Mouse (Mus musculus) heart, embryonic 10.5 days (tissue): ENCODE measurements at regions not wholly inside any gene's neighbourhood (a gene's known extent, or its start where the extent isn't known, plus 50 kb on each side); places are given as distances from the start of the nearest gene placed in this dataset.

ENCODE experiments used
- DNase-seq: peaks from one replicate; pipeline ENCODE4 v3.0.0-alpha.2; 2017; ENCODE audit warnings: low spot score
- H3K27ac ChIP-seq: fragments of 300-500 bp; sonication (generic); 2 replicates; pipeline ENCODE4 v1.5.1; 2016; ENCODE audit warnings: mild to moderate bottlenecking
- H3K27me3 ChIP-seq: fragments of 300-500 bp; sonication (generic); 2 replicates; pipeline ENCODE4 v1.6.1; 2016; ENCODE audit warnings: mild to moderate bottlenecking; ENCODE audit not compliant: poor library complexity, insufficient read depth, severe bottlenecking
- H3K36me3 ChIP-seq: fragments of 300-500 bp; sonication (generic); 2 replicates; pipeline ENCODE4 v1.6.1; 2016; ENCODE audit warnings: mild to moderate bottlenecking, moderate library complexity
- H3K4me1 ChIP-seq: fragments of 300-500 bp; sonication (generic); 2 replicates; pipeline ENCODE4 v1.6.1; 2016; ENCODE audit warnings: mild to moderate bottlenecking
- H3K4me3 ChIP-seq: fragments of 300-500 bp; sonication (generic); 2 replicates; pipeline ENCODE4 v1.5.1; 2016; ENCODE audit warnings: mild to moderate bottlenecking, moderate library complexity
- H3K9me3 ChIP-seq: fragments of 300-500 bp; sonication (generic); 2 replicates; pipeline ENCODE4 v1.6.1; 2016; ENCODE audit warnings: mild to moderate bottlenecking, moderate library complexity
- WGBS: fragments of 180-500 bp; shearing (Covaris S2); methylation state at CpG from one replicate; pipeline ENCODE4 v1.1.7; 2016; 5-methylcytosine and 5-hydroxymethylcytosine counted together

- no peak overlapping the region for H3K4me3 ChIP-seq
- H3K27me3 ChIP-seq = no peaks in the 10 kb centered on the region
- H3K36me3 ChIP-seq = no peaks in the 10 kb centered on the region
- H3K27ac ChIP-seq = peak overlapping the region; percentile 22; the same call in 1 of the 2 replicates
- peaks cover 15% of the 10 kb centered on the region for H3K4me1 ChIP-seq
- 10% methylated on average over 6 of the region's 6 CpGs for WGBS
- no peak for DNase-seq
- H3K9me3 ChIP-seq = no peaks in the 10 kb centered on the region
These were observed 86.8 kb downstream of the Cartpt start for GRCm38 (mm10) chr13:99814033-99814556.

GRCm38 (mm10) chr13:99794448-99794847 lies 106.4 kb downstream of the Cartpt start:
- no peaks in the 10 kb centered on the region for H3K36me3 ChIP-seq
- 59% methylated on average over 6 of the region's 6 CpGs for WGBS
- H3K9me3 ChIP-seq = no peaks in the 10 kb centered on the region
- no peak for DNase-seq
- H3K27ac ChIP-seq = peak overlapping the region; percentile 56; the same call in 1 of the 2 replicates
- H3K27me3 ChIP-seq = no peaks in the 10 kb centered on the region
- H3K4me3 ChIP-seq = no peak overlapping the region
- peaks cover 18% of the 10 kb centered on the region for H3K4me1 ChIP-seq

GRCm38 (mm10) chr13:99793786-99794435 lies 107.0 kb downstream of the Cartpt start:
- no peaks in the 10 kb centered on the region for H3K9me3 ChIP-seq
- H3K27me3 ChIP-seq = no peaks in the 10 kb centered on the region
- 49% methylated on average over 7 of the region's 7 CpGs for WGBS
- H3K4me1 ChIP-seq = peaks cover 18% of the 10 kb centered on the region
- no peak for DNase-seq
- no peak overlapping the region for H3K4me3 ChIP-seq
- H3K36me3 ChIP-seq = no peaks in the 10 kb centered on the region
- H3K27ac ChIP-seq = peak overlapping the region; percentile 56; the same call in 1 of the 2 replicates

GRCm38 (mm10) chr13:99793001-99793400 lies 107.9 kb downstream of the Cartpt start:
- peaks cover 18% of the 10 kb centered on the region for H3K4me1 ChIP-seq
- no peaks in the 10 kb centered on the region for H3K9me3 ChIP-seq
- H3K4me3 ChIP-seq = no peak overlapping the region
- WGBS = 70% methylated on average over 6 of the region's 6 CpGs
- no peak overlapping the region for H3K27ac ChIP-seq
- DNase-seq = no peak
- H3K36me3 ChIP-seq = no peaks in the 10 kb centered on the region
- no peaks in the 10 kb centered on the region for H3K27me3 ChIP-seq

- no peak for DNase-seq
- no peak overlapping the region for H3K4me3 ChIP-seq
- no peaks in the 10 kb centered on the region for H3K27me3 ChIP-seq
- peaks cover 18% of the 10 kb centered on the region for H3K4me1 ChIP-seq
- H3K9me3 ChIP-seq = no peaks in the 10 kb centered on the region
- H3K36me3 ChIP-seq = no peaks in the 10 kb centered on the region
- WGBS = 93% methylated on average over 5 of the region's 5 CpGs
- H3K27ac ChIP-seq = no peak overlapping the region
These were observed 109.9 kb downstream of the Cartpt start for GRCm38 (mm10) chr13:99790951-99791350.

- DNase-seq = no peak
- 66% methylated on average over 4 of the region's 4 CpGs for WGBS
- Histone ChIP-seq H3K9me3 (no peaks in the 10 kb centered on the region), H3K4me3 (no peak overlapping the region), H3K36me3 (no peaks in the 10 kb centered on the region), H3K27me3 (no peaks in the 10 kb centered on the region), H3K27ac (no peak overlapping the region), H3K4me1 (peaks cover 3% of the 10 kb centered on the region; the same call in 1 of the 2 replicates)
These were observed 113.1 kb downstream of the Cartpt start for GRCm38 (mm10) chr13:99787760-99788159.

GRCm38 (mm10) chr13:99785427-99785826 lies 115.5 kb downstream of the Cartpt start:
- H3K27me3 ChIP-seq = no peaks in the 10 kb centered on the region
- no peak overlapping the region for H3K4me3 ChIP-seq
- H3K27ac ChIP-seq = no peak overlapping the region
- H3K4me1 ChIP-seq = peaks cover 9% of the 10 kb centered on the region
- no peaks in the 10 kb centered on the region for H3K36me3 ChIP-seq
- WGBS = 80% methylated on average over 4 of the region's 4 CpGs
- DNase-seq = no peak
- H3K9me3 ChIP-seq = no peaks in the 10 kb centered on the region

- no peaks in the 10 kb centered on the region for H3K9me3 ChIP-seq
- H3K4me1 ChIP-seq = peaks cover 9% of the 10 kb centered on the region
- no peak overlapping the region for H3K27ac ChIP-seq
- WGBS = 75% methylated on average over 2 of the region's 2 CpGs
- no peaks in the 10 kb centered on the region for H3K36me3 ChIP-seq
- H3K27me3 ChIP-seq = no peaks in the 10 kb centered on the region
- no peak overlapping the region for H3K4me3 ChIP-seq
- no peak for DNase-seq
These were observed 116.6 kb downstream of the Cartpt start for GRCm38 (mm10) chr13:99784314-99784713.

GRCm38 (mm10) chr13:99782883-99783721 lies 117.8 kb downstream of the Cartpt start:
- H3K27me3 ChIP-seq = no peaks in the 10 kb centered on the region
- H3K9me3 ChIP-seq = no peaks in the 10 kb centered on the region
- no peak for DNase-seq
- H3K27ac ChIP-seq = no peak overlapping the region
- H3K36me3 ChIP-seq = no peaks in the 10 kb centered on the region
- 70% methylated on average over 15 of the region's 15 CpGs for WGBS
- H3K4me3 ChIP-seq = no peak overlapping the region
- peaks cover 9% of the 10 kb centered on the region for H3K4me1 ChIP-seq

- WGBS = 65% methylated on average over 4 of the region's 4 CpGs
- Histone ChIP-seq H3K4me1 (peaks cover 9% of the 10 kb centered on the region), H3K27ac (no peak overlapping the region), H3K4me3 (no peak overlapping the region), H3K36me3 (no peaks in the 10 kb centered on the region), H3K9me3 (no peaks in the 10 kb centered on the region), H3K27me3 (no peaks in the 10 kb centered on the region)
- no peak for DNase-seq
These were observed 119.3 kb downstream of the Cartpt start for GRCm38 (mm10) chr13:99781616-99782015.

GRCm38 (mm10) chr13:99780751-99781460 lies 120.0 kb downstream of the Cartpt start:
- H3K27me3 ChIP-seq = no peaks in the 10 kb centered on the region
- no peak overlapping the region for H3K27ac ChIP-seq
- H3K9me3 ChIP-seq = no peaks in the 10 kb centered on the region
- no peak for DNase-seq
- H3K36me3 ChIP-seq = no peaks in the 10 kb centered on the region
- WGBS = 36% methylated on average over 16 of the region's 16 CpGs
- peaks cover 9% of the 10 kb centered on the region for H3K4me1 ChIP-seq
- H3K4me3 ChIP-seq = 0 out of 2 replicates have a peak overlapping the region, but pooled peaks have one; percentile 3

- Histone ChIP-seq H3K36me3 (no peaks in the 10 kb centered on the region), H3K27me3 (no peaks in the 10 kb centered on the region), H3K9me3 (no peaks in the 10 kb centered on the region), H3K27ac (no peak overlapping the region), H3K4me3 (no peak overlapping the region), H3K4me1 (peaks cover 9% of the 10 kb centered on the region)
- no peak for DNase-seq
- 45% methylated on average over 2 of the region's 2 CpGs for WGBS
These were observed 122.1 kb downstream of the Cartpt start for GRCm38 (mm10) chr13:99778747-99779146.

- H3K27me3 ChIP-seq = no peaks in the 10 kb centered on the region
- H3K27ac ChIP-seq = no peak overlapping the region
- H3K4me1 ChIP-seq = peaks cover 9% of the 10 kb centered on the region
- H3K9me3 ChIP-seq = no peaks in the 10 kb centered on the region
- WGBS = 65% methylated on average over 9 of the region's 9 CpGs
- H3K4me3 ChIP-seq = no peak overlapping the region
- H3K36me3 ChIP-seq = no peaks in the 10 kb centered on the region
- DNase-seq = no peak
These were observed 123.2 kb downstream of the Cartpt start for GRCm38 (mm10) chr13:99777736-99778135.
